Mouse (Mus musculus) intestine, postnatal 0 days (tissue): Measurements from ENCODE around the gene Galnt9. TPM values are rescaled to one million over a fixed set of nuclear protein-coding genes. Genes with fewer than 3 reads are reported as not detected.

Source experiments
- ATAC-seq: fragments of 200-750 bp; cut with Nextera tagmentation; 2 replicates; pipeline ENCODE4 v1.8.0; 2017; ENCODE audit warnings: mild to moderate bottlenecking, moderate TSS enrichment, moderate library complexity
- H3K27ac ChIP-seq: fragments of 300-500 bp; sonication (generic); 2 replicates; pipeline ENCODE4 v1.5.1; 2014; ENCODE audit warnings: mild to moderate bottlenecking, low read depth, low read length, moderate library complexity
- H3K27me3 ChIP-seq: fragments of 300-500 bp; sonication (generic); replicated peaks from 2 replicates; pipeline ENCODE4 v1.6.1; 2014; ENCODE audit warnings: low read length, mixed read lengths; ENCODE audit not compliant: control insufficient read depth, insufficient read depth
- H3K36me3 ChIP-seq: fragments of 300-500 bp; sonication (generic); 2 replicates; pipeline ENCODE4 v1.6.1; 2014; ENCODE audit warnings: mild to moderate bottlenecking, moderate library complexity; ENCODE audit not compliant: control insufficient read depth, insufficient read depth
- H3K4me1 ChIP-seq: fragments of 300-500 bp; sonication (generic); replicated peaks from 2 replicates; pipeline ENCODE4 v1.6.1; 2014; ENCODE audit warnings: antibody characterized with exemption, low read length, mixed read lengths; ENCODE audit not compliant: control insufficient read depth, insufficient read depth
- H3K4me2 ChIP-seq: fragments of 300-500 bp; sonication (generic); replicated peaks from 2 replicates; pipeline ENCODE4 v1.6.1; 2014; ENCODE audit warnings: low read depth, mild to moderate bottlenecking, moderate library complexity
- H3K4me3 ChIP-seq: fragments of 300-500 bp; sonication (generic); 2 replicates; pipeline ENCODE4 v1.5.1; 2014; ENCODE audit warnings: low read depth, low read length
- H3K9ac ChIP-seq: fragments of 300-500 bp; sonication (generic); 2 replicates; pipeline ENCODE4 v1.6.1; 2014; ENCODE audit warnings: mild to moderate bottlenecking, low read depth, low read length
- H3K9me3 ChIP-seq: fragments of 300-500 bp; sonication (generic); 2 replicates; pipeline ENCODE4 v1.6.1; 2016; ENCODE audit warnings: mixed run types; ENCODE audit not compliant: control insufficient read depth
- CTCF ChIP-seq: sonication (generic); IDR thresholded peaks from 2 replicates; pipeline ENCODE4 v1.5.1; 2016; ENCODE audit warnings: low read depth, mild to moderate bottlenecking, control low read depth, antibody characterized with exemption, moderate library complexity
- WGBS: fragments of 180-500 bp; shearing (Covaris S2); extraction: QIAGEN DNeasy Blood & Tissue Kit; methylation state at CpG from one replicate; pipeline ENCODE4 v1.1.7; 2014; 5-methylcytosine and 5-hydroxymethylcytosine counted together
- polyA plus RNA-seq: library from polyadenylated mRNA; unstranded; fragments of >200 nt; fragmentation: Nextera tagmentation; extraction: Ambion mirVana; gene quantifications from 2 replicates; pipeline ENCODE4 v1.2.1, GENCODE M21; 2015

Gene Galnt9
- polyA plus RNA-seq, 1 experiment from 2014 or later = 0.31 TPM

DNA sequence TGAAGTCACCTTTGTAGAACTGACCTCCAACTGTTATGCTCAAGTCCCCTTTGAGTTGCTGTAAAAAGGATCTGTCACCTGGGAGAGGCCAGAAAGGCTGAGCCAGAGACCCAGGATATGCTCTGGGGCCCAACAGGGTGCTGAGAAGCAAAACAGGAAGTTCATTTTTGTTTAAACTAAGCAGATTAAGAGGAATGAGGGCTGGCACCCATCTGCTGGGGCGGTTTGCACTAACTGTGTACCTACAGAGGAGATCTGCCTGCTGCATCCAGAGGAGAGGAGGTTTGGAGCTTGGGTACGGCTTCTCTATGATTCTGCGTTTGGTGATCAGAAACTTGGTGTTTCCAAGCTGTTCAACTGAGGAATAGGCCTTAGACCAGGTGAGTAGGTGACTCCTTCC is 29.5 kb upstream of the Galnt9 start:
- H3K27ac ChIP-seq = no peak overlapping the region
- ATAC-seq = no peak
- H3K4me1 ChIP-seq = no peaks in the 10 kb centered on the region
- 60% methylated on average over 3 of the region's 3 CpGs for WGBS
- H3K4me3 ChIP-seq = no peak overlapping the region
- no peaks in the 10 kb centered on the region for H3K36me3 ChIP-seq
- TF ChIP-seq CTCF = no peak
- no peak overlapping the region for H3K9ac ChIP-seq
- H3K27me3 ChIP-seq = no peaks in the 10 kb centered on the region
- H3K9me3 ChIP-seq = no peaks in the 10 kb centered on the region
- no peak overlapping the region for H3K4me2 ChIP-seq

DNA sequence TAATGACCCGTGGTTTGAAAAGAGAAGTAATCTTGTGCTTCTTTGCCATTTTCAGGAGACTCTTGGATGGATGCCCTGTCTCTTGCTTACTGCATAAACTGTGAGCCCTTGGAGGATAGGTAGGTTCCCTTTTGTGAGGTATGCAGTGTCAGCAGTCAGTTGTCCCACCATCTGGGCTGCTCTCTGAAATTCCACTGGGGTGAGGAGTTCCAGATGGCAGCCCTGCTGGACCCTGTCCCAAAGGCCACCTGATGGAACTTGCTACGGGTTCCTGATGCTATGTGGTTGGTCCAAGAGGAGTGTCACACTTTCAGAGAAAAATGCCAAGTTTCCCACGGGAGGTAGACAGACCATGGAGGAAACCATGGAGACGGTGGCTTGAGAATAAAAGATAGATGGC is 27.8 kb upstream of the Galnt9 start:
- no peaks in the 10 kb centered on the region for H3K27me3 ChIP-seq
- H3K9ac ChIP-seq = no peak overlapping the region
- no peak overlapping the region for H3K4me2 ChIP-seq
- no peak overlapping the region for H3K27ac ChIP-seq
- H3K36me3 ChIP-seq = no peaks in the 10 kb centered on the region
- TF ChIP-seq CTCF = no peak
- no peak overlapping the region for H3K4me3 ChIP-seq
- ATAC-seq = no peak
- no peaks in the 10 kb centered on the region for H3K4me1 ChIP-seq
- H3K9me3 ChIP-seq = no peaks in the 10 kb centered on the region
- WGBS = 70% methylated on average over 4 of the region's 4 CpGs

DNA sequence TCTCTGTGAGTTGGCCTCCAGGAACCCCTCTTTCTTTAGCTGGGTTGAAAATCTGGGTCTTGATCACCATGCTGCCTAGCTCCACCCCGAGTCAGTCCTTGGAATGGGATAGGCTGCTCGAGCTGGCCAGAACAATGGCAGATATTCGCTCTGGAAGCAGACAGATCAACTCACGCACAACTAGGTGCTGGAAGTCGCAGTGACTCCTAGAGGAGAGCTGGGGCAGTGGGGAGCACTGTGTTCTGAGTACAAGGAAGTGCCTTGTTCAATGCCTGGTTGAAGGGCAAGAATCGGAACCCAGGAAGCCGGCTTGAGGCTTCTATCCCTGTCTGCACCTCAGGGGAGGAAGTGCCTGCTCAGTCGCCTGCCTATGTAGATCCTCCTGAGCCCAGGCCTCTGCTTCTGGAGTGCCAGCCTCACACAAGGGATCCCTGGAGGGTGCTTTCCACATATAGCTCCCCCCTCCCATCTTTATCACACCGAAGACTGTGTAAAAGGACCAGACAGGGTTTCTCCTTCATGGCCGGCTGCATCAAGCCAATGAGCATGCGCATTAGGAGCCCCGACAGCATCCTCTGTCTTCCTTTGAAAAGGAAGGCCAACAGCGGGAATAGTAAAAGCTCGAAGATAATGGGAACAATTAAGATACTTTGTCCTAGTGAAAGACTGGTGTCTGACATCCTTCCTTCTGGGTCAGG is 25.9 kb upstream of the Galnt9 start:
- 46% methylated on average over 14 of the region's 14 CpGs for WGBS

DNA sequence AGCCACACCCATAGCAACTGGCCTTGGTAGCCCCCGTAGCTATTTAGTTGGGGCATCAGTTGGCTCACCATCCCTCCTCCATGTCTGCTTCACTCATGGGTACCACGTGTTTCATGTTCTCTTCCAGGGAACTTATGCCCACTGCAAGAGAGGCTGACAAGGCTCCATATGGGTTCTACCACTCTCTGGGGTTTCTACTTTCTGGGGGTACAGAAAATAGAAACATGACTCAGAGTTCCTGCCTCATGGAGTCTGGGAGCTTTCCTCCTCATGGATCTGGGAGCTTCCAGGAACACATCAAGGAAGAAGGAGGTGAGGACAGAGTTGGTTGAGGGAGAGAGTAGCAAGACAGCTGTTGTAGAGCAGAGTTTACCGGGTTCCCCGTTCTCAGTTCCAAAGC is 23.2 kb upstream of the Galnt9 start:
- H3K9ac ChIP-seq = no peak overlapping the region
- H3K36me3 ChIP-seq = no peaks in the 10 kb centered on the region
- no peaks in the 10 kb centered on the region for H3K9me3 ChIP-seq
- 86% methylated on average over 4 of the region's 4 CpGs for WGBS
- no peaks in the 10 kb centered on the region for H3K4me1 ChIP-seq
- H3K27me3 ChIP-seq = no peaks in the 10 kb centered on the region
- no peak overlapping the region for H3K27ac ChIP-seq
- no peak for ATAC-seq
- no peak overlapping the region for H3K4me3 ChIP-seq
- H3K4me2 ChIP-seq = no peak overlapping the region
- TF ChIP-seq CTCF = no peak

More for the DNA sequence above, 25.9 kb upstream of the Galnt9 start:
- no peaks in the 10 kb centered on the region for H3K27me3 ChIP-seq
- H3K36me3 ChIP-seq = no peaks in the 10 kb centered on the region
- H3K4me2 ChIP-seq = no peak overlapping the region
- no peak overlapping the region for H3K4me3 ChIP-seq
- H3K27ac ChIP-seq = no peak overlapping the region
- H3K9ac ChIP-seq = no peak overlapping the region
- no peaks in the 10 kb centered on the region for H3K4me1 ChIP-seq
- no peaks in the 10 kb centered on the region for H3K9me3 ChIP-seq
- no peak for ATAC-seq
- TF ChIP-seq CTCF = no peak

DNA sequence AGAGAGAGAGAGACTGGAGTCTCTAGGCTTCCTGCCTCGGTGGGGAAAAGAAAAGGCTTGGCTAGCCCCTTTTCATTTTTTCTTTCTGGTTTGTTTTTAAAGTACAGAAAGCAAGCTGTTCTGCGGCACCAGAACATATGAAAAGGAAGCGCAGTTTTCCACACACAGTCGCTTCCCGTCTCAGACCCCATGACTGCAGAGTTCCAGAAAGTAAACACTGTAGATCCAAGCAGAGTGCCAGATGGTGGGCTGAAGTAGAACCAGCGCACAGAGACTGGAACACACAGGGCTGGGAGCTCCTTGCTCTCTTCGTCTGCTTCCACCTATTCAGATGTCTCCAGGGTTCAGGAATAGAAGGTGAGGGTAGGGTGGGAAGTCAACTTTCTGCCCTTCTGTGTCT is 22.3 kb upstream of the Galnt9 start:
- no peaks in the 10 kb centered on the region for H3K36me3 ChIP-seq
- no peaks in the 10 kb centered on the region for H3K9me3 ChIP-seq
- H3K4me2 ChIP-seq = no peak overlapping the region
- H3K4me1 ChIP-seq = no peaks in the 10 kb centered on the region
- H3K4me3 ChIP-seq = no peak overlapping the region
- ATAC-seq = no peak
- WGBS = 37% methylated on average over 7 of the region's 7 CpGs
- no peak overlapping the region for H3K9ac ChIP-seq
- no peak for TF ChIP-seq CTCF
- H3K27ac ChIP-seq = no peak overlapping the region
- no peaks in the 10 kb centered on the region for H3K27me3 ChIP-seq

DNA sequence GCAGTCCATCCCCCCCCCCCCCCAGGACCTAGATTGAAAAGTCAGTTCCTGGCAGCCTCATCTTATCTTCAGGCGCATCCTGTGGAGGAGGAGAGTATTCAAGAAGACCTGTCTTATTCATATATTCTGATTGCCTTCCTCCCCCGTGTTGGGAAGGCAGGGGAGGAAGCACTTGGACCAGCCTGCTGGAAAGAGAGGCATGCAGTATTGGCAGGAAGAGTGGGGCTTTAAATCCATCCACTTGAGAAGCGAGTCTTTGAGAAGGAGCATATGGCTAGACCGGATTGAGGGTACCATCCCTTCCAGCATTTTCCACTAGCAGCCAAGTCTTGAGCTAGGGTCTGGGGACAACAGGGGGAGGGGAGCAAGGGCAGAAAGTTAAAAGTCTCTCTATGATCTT is 20.9 kb upstream of the Galnt9 start:
- H3K9ac ChIP-seq = no peak overlapping the region
- no peak overlapping the region for H3K4me2 ChIP-seq
- no peaks in the 10 kb centered on the region for H3K36me3 ChIP-seq
- no peaks in the 10 kb centered on the region for H3K27me3 ChIP-seq
- TF ChIP-seq CTCF = no peak
- no peak for ATAC-seq
- H3K4me1 ChIP-seq = no peaks in the 10 kb centered on the region
- no peaks in the 10 kb centered on the region for H3K9me3 ChIP-seq
- 61% methylated on average over 4 of the region's 4 CpGs for WGBS
- H3K4me3 ChIP-seq = no peak overlapping the region
- no peak overlapping the region for H3K27ac ChIP-seq

DNA sequence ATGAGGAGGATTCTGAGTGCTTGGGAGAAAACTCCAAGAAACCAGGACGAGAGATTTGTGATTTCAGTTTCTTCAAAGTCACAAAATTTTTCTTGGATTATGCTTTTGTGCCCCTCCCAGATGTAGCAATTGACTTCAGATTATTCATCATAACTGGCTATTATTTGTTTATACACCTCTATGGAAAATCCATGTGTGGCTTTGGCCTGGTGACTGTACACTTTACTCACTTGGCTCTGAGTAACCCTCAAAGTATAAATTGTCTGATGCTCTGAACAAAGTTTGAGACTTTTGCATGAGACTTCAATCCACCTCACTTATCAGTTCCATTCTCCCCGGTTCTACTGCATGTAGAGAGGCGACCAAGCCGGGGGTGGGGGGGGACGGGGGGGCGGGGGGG is 18.5 kb upstream of the Galnt9 start:
- H3K27me3 ChIP-seq = no peaks in the 10 kb centered on the region
- 76% methylated on average over 6 of the region's 6 CpGs for WGBS
- no peak for ATAC-seq

More for the DNA sequence above, 18.5 kb upstream of the Galnt9 start:
- Histone ChIP-seq H3K4me1 (no peaks in the 10 kb centered on the region), H3K9me3 (no peaks in the 10 kb centered on the region), H3K4me2 (no peak overlapping the region), H3K36me3 (no peaks in the 10 kb centered on the region), H3K4me3 (no peak overlapping the region), H3K27ac (no peak overlapping the region), H3K9ac (no peak overlapping the region)
- no peak for TF ChIP-seq CTCF
